Mouse (Mus musculus) midbrain, postnatal 0 days (tissue): ENCODE measurements around the gene Apol9a. TPM values are rescaled to one million over a fixed set of nuclear protein-coding genes. Genes with fewer than 3 reads are reported as not detected.
"Not testable (repeated sequence)": the region's sequence is repeated elsewhere in the genome, so short reads cannot be mapped to it uniquely, and the experiment has no call there.

Source experiments
- ATAC-seq: fragments of 200-750 bp; cut with Nextera tagmentation; 2 replicates; pipeline ENCODE4 v1.8.0; 2017; ENCODE audit warnings: moderate number of reproducible peaks, mild to moderate bottlenecking, moderate TSS enrichment, moderate library complexity; ENCODE audit not compliant: low FRiP score
- DNase-seq: peaks from one replicate; pipeline ENCODE4 v3.0.0-alpha.2; 2015; ENCODE audit warnings: low spot score
- H3K27ac ChIP-seq: fragments of 300-500 bp; sonication (generic); 2 replicates; pipeline ENCODE4 v1.5.1; 2014; ENCODE audit warnings: low read depth, mild to moderate bottlenecking, low read length, mixed read lengths
- H3K27me3 ChIP-seq: fragments of 300-500 bp; sonication (generic); 2 replicates; pipeline ENCODE4 v1.6.1; 2014; ENCODE audit warnings: low read length, control low read depth, mixed read lengths; ENCODE audit not compliant: insufficient read depth
- H3K36me3 ChIP-seq: fragments of 300-500 bp; sonication (generic); 2 replicates; pipeline ENCODE4 v1.6.1; 2014; ENCODE audit warnings: low read length, control low read depth, mixed read lengths; ENCODE audit not compliant: insufficient read depth
- H3K4me1 ChIP-seq: fragments of 300-500 bp; sonication (generic); 2 replicates; pipeline ENCODE4 v1.6.1; 2014; ENCODE audit warnings: mild to moderate bottlenecking, control low read depth, antibody characterized with exemption, low read length, mixed read lengths; ENCODE audit not compliant: insufficient read depth
- H3K4me2 ChIP-seq: fragments of 300-500 bp; sonication (generic); 2 replicates; pipeline ENCODE4 v1.6.1; 2014; ENCODE audit warnings: low read depth, mild to moderate bottlenecking, low read length, mixed read lengths; ENCODE audit not compliant: poor library complexity, severe bottlenecking
- H3K4me3 ChIP-seq: fragments of 300-500 bp; sonication (generic); 2 replicates; pipeline ENCODE4 v1.5.1; 2014; ENCODE audit warnings: low read depth, mild to moderate bottlenecking, low read length, moderate library complexity
- H3K9ac ChIP-seq: fragments of 300-500 bp; sonication (generic); replicated peaks from 2 replicates; pipeline ENCODE4 v1.6.1; 2014; ENCODE audit warnings: mild to moderate bottlenecking, low read length, moderate library complexity, mixed read lengths; ENCODE audit not compliant: poor library complexity, severe bottlenecking
- H3K9me3 ChIP-seq: fragments of 300-500 bp; sonication (generic); 2 replicates; pipeline ENCODE4 v1.6.1; 2016; ENCODE audit warnings: low read length, control low read depth
- CTCF ChIP-seq: IDR thresholded peaks from 2 replicates; pipeline ENCODE4 v1.5.1; 2016; ENCODE audit warnings: antibody characterized with exemption, mild to moderate bottlenecking
- WGBS: fragments of 180-500 bp; shearing (Covaris S2); extraction: QIAGEN DNeasy Blood & Tissue Kit; methylation state at CpG from one replicate; pipeline ENCODE4 v1.1.7; 2014; 5-methylcytosine and 5-hydroxymethylcytosine counted together
- polyA plus RNA-seq: library from polyadenylated mRNA; unstranded; fragments of >200 nt; fragmentation: Nextera tagmentation; extraction: Ambion mirVana; gene quantifications from 2 replicates; pipeline ENCODE4 v1.2.1, GENCODE M21; 2015
- total RNA-seq: library from RNA; depleted of rRNA; stranded (reverse); fragments of >200 nt; gene quantifications from 2 replicates; pipeline ENCODE4 v1.2.3, GENCODE M21; 2014; rRNA removed

The Apol9a gene
- total RNA-seq (0.16 and 0.42 TPM in 2 replicates), polyA plus RNA-seq (0.39 and 0.80 TPM in 2 replicates)

GRCm38 (mm10) chr15:77411035-77411434 lies at the start of gene Apol9a:
Gene Apol9a, minus strand, starts transcription at chr15:77411135.
- ATAC-seq, H3K9ac ChIP-seq, H3K4me2 ChIP-seq, H3K36me3 ChIP-seq, H3K4me1 ChIP-seq, H3K27ac ChIP-seq, H3K27me3 ChIP-seq, DNase-seq, H3K4me3 ChIP-seq, H3K9me3 ChIP-seq: not testable (repeated sequence)
- 93% methylated on average over 2 of the region's 4 CpGs for WGBS

DNA sequence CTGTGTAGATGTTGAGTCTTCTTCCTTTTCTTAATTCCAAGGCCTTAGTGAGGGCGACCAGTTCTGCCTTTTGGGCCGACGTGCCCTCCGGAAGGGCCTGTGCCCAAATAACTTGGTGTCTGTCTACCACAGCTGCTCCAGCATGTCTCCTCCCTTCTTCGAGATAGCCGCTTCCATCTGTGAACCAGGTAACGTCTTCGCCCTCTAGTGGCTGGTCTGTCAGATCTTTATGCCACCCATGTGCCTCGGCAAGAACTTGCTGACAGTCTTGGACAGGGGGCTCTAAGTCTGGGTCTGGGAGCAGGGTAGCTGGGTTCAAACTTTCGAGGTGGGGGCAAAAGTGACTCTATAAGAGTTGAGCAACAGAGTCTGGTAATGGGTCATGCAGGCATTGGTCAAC lies 39.0 kb upstream of the Apol9a start:
- not testable (repeated sequence) for DNase-seq, H3K9me3 ChIP-seq, H3K36me3 ChIP-seq, H3K27ac ChIP-seq, H3K4me2 ChIP-seq, H3K9ac ChIP-seq, H3K4me1 ChIP-seq, H3K27me3 ChIP-seq, H3K4me3 ChIP-seq, ATAC-seq
- peak; percentile 4; the same call in 1 of the 2 replicates for TF ChIP-seq CTCF
- 62% methylated on average over 10 of the region's 10 CpGs for WGBS

GRCm38 (mm10) chr15:77447392-77447791 lies 36.5 kb upstream of the Apol9a start, which contains the start of gene Apol7b:
Gene Apol7b, minus strand, starts transcription at chr15:77447492.
- ATAC-seq, result not testable (repeated sequence)

GRCm38 (mm10) chr15:77445668-77446067 lies 34.7 kb upstream of the Apol9a start:
- not testable (repeated sequence) for H3K9ac ChIP-seq, H3K27me3 ChIP-seq, H3K27ac ChIP-seq, H3K9me3 ChIP-seq, H3K4me1 ChIP-seq, H3K36me3 ChIP-seq, H3K4me3 ChIP-seq, DNase-seq, H3K4me2 ChIP-seq, ATAC-seq
- 89% methylated on average over 1 of the region's 1 CpGs for WGBS

More at GRCm38 (mm10) chr15:77447392-77447791, 36.5 kb upstream of the Apol9a start, which contains the start of gene Apol7b:
- WGBS, result 87% methylated on average over 2 of the region's 2 CpGs
- H3K4me3 ChIP-seq, DNase-seq, H3K27ac ChIP-seq, H3K9ac ChIP-seq, H3K4me2 ChIP-seq, H3K27me3 ChIP-seq, H3K4me1 ChIP-seq, H3K36me3 ChIP-seq, H3K9me3 ChIP-seq: not testable (repeated sequence)

GRCm38 (mm10) chr15:77444746-77445145 lies 33.8 kb upstream of the Apol9a start:
- not testable (repeated sequence) for H3K36me3 ChIP-seq, ATAC-seq, H3K9ac ChIP-seq, H3K27me3 ChIP-seq, H3K4me2 ChIP-seq, H3K4me1 ChIP-seq, H3K27ac ChIP-seq, H3K9me3 ChIP-seq, H3K4me3 ChIP-seq
- DNase-seq, result peak; percentile 19
- WGBS, result 50% methylated on average over 8 of the region's 8 CpGs

DNA sequence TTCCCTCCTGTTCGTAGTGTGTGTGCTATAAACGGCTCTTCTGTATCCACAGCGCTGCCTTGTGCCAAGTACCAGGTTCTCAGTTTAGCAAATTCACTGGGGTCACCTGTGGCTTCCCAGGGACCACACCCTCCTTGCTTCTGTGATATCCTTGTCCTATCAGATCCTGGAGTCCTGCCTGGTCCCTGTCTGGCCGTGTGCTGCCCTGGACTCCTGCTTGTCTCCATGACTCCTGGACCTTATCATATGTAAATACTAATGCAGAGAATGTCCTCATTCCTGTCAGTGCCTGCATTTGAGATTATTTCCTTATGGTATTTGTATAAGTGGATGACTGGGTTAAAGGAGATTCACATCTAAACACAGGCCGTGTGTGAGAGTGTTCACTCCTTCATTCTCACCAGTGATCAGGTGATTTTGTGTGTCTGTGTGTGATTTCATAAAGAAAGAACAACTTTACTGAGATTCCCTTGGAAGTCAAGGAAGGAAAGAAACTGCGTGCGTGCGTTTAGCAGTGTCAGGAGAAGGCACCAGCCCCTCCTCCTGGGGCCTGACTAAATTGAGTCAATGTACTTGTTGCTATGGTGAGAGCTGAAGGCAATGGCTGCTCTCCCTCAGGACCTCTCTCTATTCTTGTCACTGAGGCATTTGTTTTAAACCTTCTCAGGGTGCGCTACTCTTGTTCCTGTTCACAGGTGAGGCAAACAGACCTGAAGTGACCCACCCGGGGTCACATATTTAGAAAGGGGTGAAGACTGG lies 17.9 kb upstream of the Apol9a start:
- H3K4me3 ChIP-seq, H3K4me1 ChIP-seq, H3K9ac ChIP-seq, H3K27me3 ChIP-seq, H3K36me3 ChIP-seq, H3K27ac ChIP-seq, ATAC-seq, H3K4me2 ChIP-seq, H3K9me3 ChIP-seq, DNase-seq: not testable (repeated sequence)
- WGBS, result 63% methylated on average over 8 of the region's 10 CpGs

GRCm38 (mm10) chr15:77422925-77423324 lies 12.0 kb upstream of the Apol9a start:
- H3K9ac ChIP-seq, H3K4me3 ChIP-seq, H3K27me3 ChIP-seq, ATAC-seq, H3K36me3 ChIP-seq, H3K4me1 ChIP-seq, DNase-seq, H3K4me2 ChIP-seq, H3K27ac ChIP-seq, H3K9me3 ChIP-seq: not testable (repeated sequence)
- WGBS, result 87% methylated on average over 3 of the region's 7 CpGs

DNA sequence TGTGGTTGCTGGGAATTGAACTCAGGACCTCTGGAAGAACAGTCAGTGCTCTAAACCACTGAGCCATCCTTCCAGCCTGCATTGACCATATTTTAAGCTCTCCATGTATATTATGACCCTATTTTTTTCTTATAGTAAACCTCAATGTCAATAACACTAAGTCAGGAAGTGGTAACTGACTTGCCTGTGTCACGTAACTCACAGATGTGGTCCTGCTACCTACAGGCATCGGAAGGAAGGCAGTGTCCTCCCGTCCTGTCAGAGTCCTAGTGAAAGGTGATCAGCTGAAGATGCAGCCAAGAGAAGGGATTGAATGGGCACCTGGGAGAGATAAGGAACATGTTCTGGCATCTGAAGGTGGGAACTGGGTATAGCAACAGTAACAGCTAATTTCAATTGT lies 8.7 kb upstream of the Apol9a start:
- not testable (repeated sequence) for H3K9ac ChIP-seq, H3K27ac ChIP-seq, ATAC-seq, H3K36me3 ChIP-seq, H3K4me3 ChIP-seq, H3K4me2 ChIP-seq, H3K27me3 ChIP-seq, DNase-seq, H3K4me1 ChIP-seq, H3K9me3 ChIP-seq
- no CpG with 5 or more reads among the region's 3 CpGs for WGBS
